Mouse (Mus musculus): ENCODE measurements around the gene Dnm2. TPM values are rescaled to one million over a fixed set of nuclear protein-coding genes. Genes with fewer than 3 reads are reported as not detected.
A peak's percentile ranks its signal among the peaks of the same experiment; 100 is the strongest.

Gene Dnm2
- polyA plus RNA-seq, 1 experiment from 2014 or later, result 76.0 TPM

GRCm38 (mm10) chr9:21439456-21439855, 14.7 kb downstream of the Dnm2 start:
- no peak for DNase-seq (ENCODE audit: low spot score)
- Histone ChIP-seq H3K36me3 (ENCODE audit: control insufficient read depth, insufficient read depth, low read length) (no peaks in the 10 kb centered on the region), H3K9ac (ENCODE audit: low read length) (no peak overlapping the region), H3K27ac (replicated peaks) (peak overlapping the region; percentile 58), H3K9me3 (ENCODE audit: control insufficient read depth, low read length) (no peaks in the 10 kb centered on the region), H3K27me3 (ENCODE audit: control insufficient read depth, insufficient read depth, low read length) (no peaks in the 10 kb centered on the region), H3K4me2 (replicated peaks; ENCODE audit: low read depth) (no peak overlapping the region), H3K4me3 (ENCODE audit: low read depth, low read length) (no peak overlapping the region), H3K4me1 (replicated peaks; ENCODE audit: control insufficient read depth, insufficient read depth) (0 out of 2 replicates have a peak, but pooled peaks cover 2% of the 10 kb centered on the region)
- 62% methylated on average over 3 of the region's 3 CpGs for WGBS
- TF ChIP-seq EP300 (optimal IDR thresholded peaks at IDR 0.05) (no peak), CTCF (IDR thresholded peaks at IDR 0.05; ENCODE audit: low read depth) (no peak)
- ATAC-seq (ENCODE audit: low FRiP score, low TSS enrichment), result no peak

- TF ChIP-seq CTCF (IDR thresholded peaks at IDR 0.05; ENCODE audit: low read depth) (no peak), EP300 (optimal IDR thresholded peaks at IDR 0.05) (no peak)
- H3K36me3 ChIP-seq (ENCODE audit: control insufficient read depth, insufficient read depth, low read length), result no peaks in the 10 kb centered on the region
- ATAC-seq (ENCODE audit: low FRiP score, low TSS enrichment) (no peak), DNase-seq (ENCODE audit: low spot score) (no peak)
- H3K9me3 ChIP-seq (ENCODE audit: control insufficient read depth, low read length), result no peaks in the 10 kb centered on the region
- H3K27ac ChIP-seq (replicated peaks), result peak overlapping the region; percentile 58
- H3K4me3 ChIP-seq (ENCODE audit: low read depth, low read length), result no peak overlapping the region
- H3K4me2 ChIP-seq (replicated peaks; ENCODE audit: low read depth), result no peak overlapping the region
- H3K27me3 ChIP-seq (ENCODE audit: control insufficient read depth, insufficient read depth, low read length), result no peaks in the 10 kb centered on the region
- H3K9ac ChIP-seq (ENCODE audit: low read length), result no peak overlapping the region
- WGBS, result 95% methylated on average over 2 of the region's 2 CpGs
- 0 out of 2 replicates have a peak, but pooled peaks cover 2% of the 10 kb centered on the region for H3K4me1 ChIP-seq (replicated peaks; ENCODE audit: control insufficient read depth, insufficient read depth)
Observed at GRCm38 (mm10) chr9:21439914-21440313, 15.2 kb downstream of the Dnm2 start.

GRCm38 (mm10) chr9:21440387-21440786, 15.7 kb downstream of the Dnm2 start:
- no peaks in the 10 kb centered on the region for H3K27me3 ChIP-seq (ENCODE audit: control insufficient read depth, insufficient read depth, low read length)
- H3K9ac ChIP-seq (ENCODE audit: low read length), result no peak overlapping the region
- H3K27ac ChIP-seq (replicated peaks), result peak overlapping the region; percentile 58
- H3K4me1 ChIP-seq (replicated peaks; ENCODE audit: control insufficient read depth, insufficient read depth), result 0 out of 2 replicates have a peak, but pooled peaks cover 2% of the 10 kb centered on the region
- H3K4me3 ChIP-seq (ENCODE audit: low read depth, low read length), result no peak overlapping the region
- TF ChIP-seq EP300 (optimal IDR thresholded peaks at IDR 0.05) (no peak), CTCF (IDR thresholded peaks at IDR 0.05; ENCODE audit: low read depth) (no peak)
- DNase-seq (ENCODE audit: low spot score), result peak; percentile 58
- H3K36me3 ChIP-seq (ENCODE audit: control insufficient read depth, insufficient read depth, low read length), result no peaks in the 10 kb centered on the region
- no peak overlapping the region for H3K4me2 ChIP-seq (replicated peaks; ENCODE audit: low read depth)
- no peaks in the 10 kb centered on the region for H3K9me3 ChIP-seq (ENCODE audit: control insufficient read depth, low read length)
- peak; percentile 85 for ATAC-seq (ENCODE audit: low FRiP score, low TSS enrichment)

- no peak overlapping the region for H3K9ac ChIP-seq (ENCODE audit: low read length)
- DNase-seq (ENCODE audit: low spot score), result no peak
- H3K36me3 ChIP-seq (ENCODE audit: control insufficient read depth, insufficient read depth, low read length), result no peaks in the 10 kb centered on the region; the same call in 1 of the 2 replicates
- no peak overlapping the region for H3K4me3 ChIP-seq (ENCODE audit: low read depth, low read length)
- no peak overlapping the region for H3K27ac ChIP-seq (replicated peaks)
- H3K27me3 ChIP-seq (ENCODE audit: control insufficient read depth, insufficient read depth, low read length), result no peaks in the 10 kb centered on the region
- H3K4me1 ChIP-seq (replicated peaks; ENCODE audit: control insufficient read depth, insufficient read depth), result no peaks in the 10 kb centered on the region
- H3K4me2 ChIP-seq (replicated peaks; ENCODE audit: low read depth), result no peak overlapping the region
- no peak for ATAC-seq (ENCODE audit: low FRiP score, low TSS enrichment)
- WGBS, result 90% methylated on average over 8 of the region's 8 CpGs
- H3K9me3 ChIP-seq (ENCODE audit: control insufficient read depth, low read length), result no peaks in the 10 kb centered on the region
- TF ChIP-seq EP300 (optimal IDR thresholded peaks at IDR 0.05) (no peak), CTCF (IDR thresholded peaks at IDR 0.05; ENCODE audit: low read depth) (no peak)
Observed at GRCm38 (mm10) chr9:21443853-21444252, 19.1 kb downstream of the Dnm2 start.

GRCm38 (mm10) chr9:21444574-21444973, 19.9 kb downstream of the Dnm2 start:
- Histone ChIP-seq H3K27ac (replicated peaks) (no peak overlapping the region), H3K4me3 (ENCODE audit: low read depth, low read length) (no peak overlapping the region), H3K36me3 (ENCODE audit: control insufficient read depth, insufficient read depth, low read length) (no peaks in the 10 kb centered on the region; the same call in 1 of the 2 replicates), H3K27me3 (ENCODE audit: control insufficient read depth, insufficient read depth, low read length) (no peaks in the 10 kb centered on the region), H3K9me3 (ENCODE audit: control insufficient read depth, low read length) (no peaks in the 10 kb centered on the region), H3K4me2 (replicated peaks; ENCODE audit: low read depth) (no peak overlapping the region), H3K4me1 (replicated peaks; ENCODE audit: control insufficient read depth, insufficient read depth) (no peaks in the 10 kb centered on the region), H3K9ac (ENCODE audit: low read length) (0 out of 2 replicates have a peak overlapping the region, but pooled peaks have one; percentile 8)
- no peak for ATAC-seq (ENCODE audit: low FRiP score, low TSS enrichment)
- WGBS, result 80% methylated on average over 4 of the region's 4 CpGs
- TF ChIP-seq EP300 (optimal IDR thresholded peaks at IDR 0.05) (no peak), CTCF (IDR thresholded peaks at IDR 0.05; ENCODE audit: low read depth) (no peak)
- no peak for DNase-seq (ENCODE audit: low spot score)

GRCm38 (mm10) chr9:21445081-21445744, 20.5 kb downstream of the Dnm2 start:
- H3K4me3 ChIP-seq (ENCODE audit: low read depth, low read length), result no peak overlapping the region
- H3K36me3 ChIP-seq (ENCODE audit: control insufficient read depth, insufficient read depth, low read length), result no peaks in the 10 kb centered on the region; the same call in 1 of the 2 replicates
- H3K27ac ChIP-seq (replicated peaks), result no peak overlapping the region
- H3K27me3 ChIP-seq (ENCODE audit: control insufficient read depth, insufficient read depth, low read length), result no peaks in the 10 kb centered on the region
- DNase-seq (ENCODE audit: low spot score) (no peak), ATAC-seq (ENCODE audit: low FRiP score, low TSS enrichment) (no peak)
- H3K9me3 ChIP-seq (ENCODE audit: control insufficient read depth, low read length), result no peaks in the 10 kb centered on the region
- 95% methylated on average over 6 of the region's 6 CpGs for WGBS
- no peak overlapping the region for H3K9ac ChIP-seq (ENCODE audit: low read length)
- no peaks in the 10 kb centered on the region for H3K4me1 ChIP-seq (replicated peaks; ENCODE audit: control insufficient read depth, insufficient read depth)
- H3K4me2 ChIP-seq (replicated peaks; ENCODE audit: low read depth), result no peak overlapping the region
- TF ChIP-seq EP300 (optimal IDR thresholded peaks at IDR 0.05), result no peak
- peak; percentile 37 for TF ChIP-seq CTCF (IDR thresholded peaks at IDR 0.05; ENCODE audit: low read depth)

Measured in stomach, postnatal 0 days (tissue).